Mouse (Mus musculus): ENCODE results near the gene Olfr44. TPM values are rescaled to one million over a fixed set of nuclear protein-coding genes. Genes with fewer than 3 reads are reported as not detected.

Gene Olfr44
- polyA plus RNA-seq (2017; shearing (Covaris generic)), result not detected

GRCm38 (mm10) chr9:39493895-39494294 lies at the start of gene Olfr44:
Gene Olfr44 (minus strand): TSS chr9:39493995.

GRCm38 (mm10) chr9:39515531-39515930 lies 21.7 kb upstream of the Olfr44 start, which contains the start of gene Olfr957:
Gene Olfr957 (minus strand): TSS chr9:39515809.

DNA sequence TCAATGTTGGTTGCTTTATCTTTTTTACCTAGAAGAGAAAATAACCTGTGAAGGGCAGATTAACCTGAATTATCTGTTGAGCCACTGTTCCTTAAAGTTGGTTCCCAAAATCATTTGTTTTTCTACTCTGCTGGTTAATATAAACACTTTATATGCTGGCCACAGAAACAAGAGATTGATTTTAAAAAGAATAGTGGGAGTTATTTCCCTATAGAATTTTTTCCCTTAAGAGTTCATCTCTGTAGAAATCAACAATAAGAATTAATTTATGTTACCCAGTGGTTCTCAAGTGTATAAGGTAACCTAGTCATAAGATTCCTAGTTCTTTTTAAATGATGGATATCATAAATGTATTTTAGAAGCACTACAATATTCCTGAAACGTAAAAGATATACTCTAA lies 22.0 kb downstream of the Olfr44 start, which contains the start of gene Olfr955:
TSS of gene Olfr955 (minus strand) at position 101 of the 400 bp plus-strand sequence.

DNA sequence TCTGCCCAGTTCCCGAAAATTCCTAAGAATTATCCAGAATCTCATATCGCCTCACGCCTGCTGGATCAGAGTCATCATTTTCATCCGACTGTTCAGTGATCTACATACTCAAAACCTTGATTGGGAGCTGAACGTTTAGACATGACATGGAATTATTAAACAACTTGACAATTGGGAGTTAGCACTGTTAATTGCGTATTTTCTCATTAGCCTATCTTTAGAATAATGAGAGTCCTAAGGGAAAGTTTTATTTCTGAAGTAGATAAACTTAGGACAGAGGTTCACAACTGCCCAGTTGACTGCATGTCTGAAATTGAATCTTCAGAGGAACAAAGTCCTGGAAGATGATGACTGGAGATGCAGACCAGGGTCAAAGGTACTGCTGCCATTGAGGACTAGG lies 37.4 kb downstream of the Olfr44 start, which contains the start of gene Olfr954:
TSS of gene Olfr954 (plus strand) at position 301 of the 400 bp plus-strand sequence.

Other genes with a start within 250 kb of the Olfr44 start
- not detected for gene Olfr1537, start 244.0 kb downstream of the Olfr44 start, polyA plus RNA-seq (2017; shearing (Covaris generic))
- gene Olfr945, start 217.2 kb downstream of the Olfr44 start, polyA plus RNA-seq (2017; shearing (Covaris generic)), result not detected
- gene Olfr948, start 167.9 kb downstream of the Olfr44 start, polyA plus RNA-seq (2017; shearing (Covaris generic)), result not detected
- not detected for gene Olfr951, start 106.6 kb downstream of the Olfr44 start, polyA plus RNA-seq (2017; shearing (Covaris generic))
- gene Olfr952, start 66.8 kb downstream of the Olfr44 start, polyA plus RNA-seq (2017; shearing (Covaris generic)), result not detected
- not detected for gene Olfr954, start 37.3 kb downstream of the Olfr44 start, polyA plus RNA-seq (2017; shearing (Covaris generic))
- gene Olfr955, start 22.1 kb downstream of the Olfr44 start, polyA plus RNA-seq (2017; shearing (Covaris generic)), result not detected
- gene Olfr957, start 21.8 kb upstream of the Olfr44 start, polyA plus RNA-seq (2017; shearing (Covaris generic)), result not detected
- gene Olfr958, start 60.1 kb upstream of the Olfr44 start, polyA plus RNA-seq (2017; shearing (Covaris generic)), result 0.40 TPM
- not detected for gene Olfr959, start 81.6 kb upstream of the Olfr44 start, polyA plus RNA-seq (2017; shearing (Covaris generic))
- not detected for gene AW551984, start 110.4 kb upstream of the Olfr44 start, polyA plus RNA-seq (2017; shearing (Covaris generic))
- not detected for gene Olfr148, start 116.7 kb upstream of the Olfr44 start, polyA plus RNA-seq (2017; shearing (Covaris generic))
- not detected for gene Olfr960, start 127.4 kb upstream of the Olfr44 start, polyA plus RNA-seq (2017; shearing (Covaris generic))
- gene Olfr961, start 151.1 kb upstream of the Olfr44 start, polyA plus RNA-seq (2017; shearing (Covaris generic)), result not detected
- not detected for gene Olfr963, start 173.2 kb upstream of the Olfr44 start, polyA plus RNA-seq (2017; shearing (Covaris generic))
- not detected for gene Olfr149, start 213.1 kb upstream of the Olfr44 start, polyA plus RNA-seq (2017; shearing (Covaris generic))
- not detected for gene Olfr965, start 217.4 kb upstream of the Olfr44 start, polyA plus RNA-seq (2017; shearing (Covaris generic))
- gene Olfr150, start 237.0 kb upstream of the Olfr44 start, polyA plus RNA-seq (2017; shearing (Covaris generic)), result not detected

Data from effector memory CD4-positive, alpha-beta T cell, adult 5 months (primary cell).